Mouse (Mus musculus) kidney, embryonic 14.5 days (tissue): ENCODE data around the gene Mgst3. TPM values are rescaled to one million over a fixed set of nuclear protein-coding genes. Genes with fewer than 3 reads are reported as not detected.

Experiments
- ATAC-seq: fragments of 200-750 bp; cut with Nextera tagmentation; 2 replicates; pipeline ENCODE4 v1.8.0; 2017; ENCODE audit warnings: moderate number of reproducible peaks, mild to moderate bottlenecking, moderate TSS enrichment, moderate library complexity; ENCODE audit not compliant: low FRiP score, low TSS enrichment
- H3K27ac ChIP-seq: fragments of 300-500 bp; sonication (generic); 2 replicates; pipeline ENCODE4 v1.5.1; 2014; ENCODE audit warnings: low read depth, mild to moderate bottlenecking, low read length, moderate library complexity, mixed read lengths
- H3K27me3 ChIP-seq: fragments of 300-500 bp; sonication (generic); 2 replicates; pipeline ENCODE4 v1.6.1; 2014; ENCODE audit warnings: mild to moderate bottlenecking, low read length; ENCODE audit not compliant: control insufficient read depth, insufficient read depth
- H3K36me3 ChIP-seq: fragments of 300-500 bp; sonication (generic); 2 replicates; pipeline ENCODE4 v1.6.1; 2014; ENCODE audit warnings: low read length, mixed read lengths; ENCODE audit not compliant: control insufficient read depth, insufficient read depth
- H3K4me1 ChIP-seq: fragments of 300-500 bp; sonication (generic); 2 replicates; pipeline ENCODE4 v1.6.1; 2014; ENCODE audit warnings: low read length, mixed read lengths; ENCODE audit not compliant: control insufficient read depth, insufficient read depth
- H3K4me2 ChIP-seq: fragments of 300-500 bp; sonication (generic); replicated peaks from 2 replicates; pipeline ENCODE4 v1.6.1; 2014; ENCODE audit warnings: low read depth, mild to moderate bottlenecking, low read length
- H3K4me3 ChIP-seq: fragments of 300-500 bp; sonication (generic); 2 replicates; pipeline ENCODE4 v1.5.1; 2014; ENCODE audit warnings: mild to moderate bottlenecking, low read length
- H3K9ac ChIP-seq: fragments of 300-500 bp; sonication (generic); 2 replicates; pipeline ENCODE4 v1.6.1; 2014; ENCODE audit warnings: low read depth, mild to moderate bottlenecking, low read length, moderate library complexity
- H3K9me3 ChIP-seq: fragments of 300-500 bp; sonication (generic); 2 replicates; pipeline ENCODE4 v1.6.1; 2016; ENCODE audit warnings: low read length; ENCODE audit not compliant: control insufficient read depth
- WGBS: fragments of 180-500 bp; shearing (Covaris S2); extraction: QIAGEN DNeasy Blood & Tissue Kit; methylation state at CpG from one replicate; pipeline ENCODE4 v1.1.7; 2014; 5-methylcytosine and 5-hydroxymethylcytosine counted together
- polyA plus RNA-seq: library from polyadenylated mRNA; unstranded; fragments of >200 nt; fragmentation: Nextera tagmentation; extraction: Ambion mirVana; gene quantifications from 2 replicates; pipeline ENCODE4 v1.2.1, GENCODE M21; 2014

Gene Mgst3
- polyA plus RNA-seq, 1 experiment from 2014 or later = 41.6 TPM

- Histone ChIP-seq H3K4me2 (no peak overlapping the region; the same call in 1 of the 2 replicates), H3K9ac (no peak overlapping the region), H3K27ac (no peak overlapping the region), H3K9me3 (no peaks in the 10 kb centered on the region), H3K4me1 (no peaks in the 10 kb centered on the region), H3K4me3 (no peak overlapping the region), H3K36me3 (no peaks in the 10 kb centered on the region), H3K27me3 (0 out of 2 replicates have a peak, but pooled peaks cover 4% of the 10 kb centered on the region)
- ATAC-seq = no peak
- 94% methylated on average over 3 of the region's 3 CpGs for WGBS
These were observed 52.6 kb downstream of the Mgst3 start for GRCm38 (mm10) chr1:167340910-167341528.

GRCm38 (mm10) chr1:167340111-167340787, 53.4 kb downstream of the Mgst3 start:
- Histone ChIP-seq H3K4me1 (no peaks in the 10 kb centered on the region), H3K9me3 (no peaks in the 10 kb centered on the region), H3K36me3 (no peaks in the 10 kb centered on the region), H3K4me3 (peak overlapping the region; percentile 47), H3K9ac (peak overlapping the region; percentile 59), H3K27me3 (0 out of 2 replicates have a peak, but pooled peaks cover 4% of the 10 kb centered on the region), H3K27ac (no peak overlapping the region), H3K4me2 (peak overlapping the region; percentile 81)
- ATAC-seq = peak; percentile 73
- WGBS = 1% methylated on average over 47 of the region's 47 CpGs

- 68% methylated on average over 8 of the region's 9 CpGs for WGBS
- Histone ChIP-seq H3K27me3 (0 out of 2 replicates have a peak, but pooled peaks cover 4% of the 10 kb centered on the region), H3K4me2 (no peak overlapping the region), H3K9me3 (no peaks in the 10 kb centered on the region), H3K4me3 (no peak overlapping the region), H3K9ac (no peak overlapping the region), H3K36me3 (no peaks in the 10 kb centered on the region), H3K4me1 (no peaks in the 10 kb centered on the region), H3K27ac (no peak overlapping the region)
- ATAC-seq = no peak
These were observed 54.4 kb downstream of the Mgst3 start for GRCm38 (mm10) chr1:167339177-167339781.

GRCm38 (mm10) chr1:167337463-167338095, 56.1 kb downstream of the Mgst3 start:
- ATAC-seq = peak; percentile 26; the same call in 1 of the 2 replicates
- Histone ChIP-seq H3K36me3 (peaks cover 3% of the 10 kb centered on the region; the same call in 1 of the 2 replicates), H3K9ac (no peak overlapping the region), H3K4me1 (no peaks in the 10 kb centered on the region), H3K4me2 (no peak overlapping the region), H3K9me3 (no peaks in the 10 kb centered on the region), H3K27me3 (0 out of 2 replicates have a peak, but pooled peaks cover 4% of the 10 kb centered on the region), H3K27ac (no peak overlapping the region), H3K4me3 (no peak overlapping the region)
- 19% methylated on average over 12 of the region's 12 CpGs for WGBS

GRCm38 (mm10) chr1:167336398-167336797, 57.2 kb downstream of the Mgst3 start:
- Histone ChIP-seq H3K4me3 (no peak overlapping the region), H3K4me1 (no peaks in the 10 kb centered on the region), H3K9ac (no peak overlapping the region), H3K9me3 (no peaks in the 10 kb centered on the region), H3K27me3 (0 out of 2 replicates have a peak, but pooled peaks cover 4% of the 10 kb centered on the region), H3K36me3 (peaks cover 12% of the 10 kb centered on the region; the same call in 1 of the 2 replicates), H3K27ac (no peak overlapping the region), H3K4me2 (no peak overlapping the region)
- ATAC-seq = no peak
- WGBS = 85% methylated on average over 3 of the region's 3 CpGs

GRCm38 (mm10) chr1:167331106-167331505, 62.5 kb downstream of the Mgst3 start:
- Histone ChIP-seq H3K36me3 (peaks cover 40% of the 10 kb centered on the region), H3K4me2 (no peak overlapping the region), H3K9ac (no peak overlapping the region), H3K4me3 (no peak overlapping the region), H3K27ac (no peak overlapping the region), H3K4me1 (no peaks in the 10 kb centered on the region), H3K9me3 (no peaks in the 10 kb centered on the region), H3K27me3 (no peaks in the 10 kb centered on the region)
- no peak for ATAC-seq
- 94% methylated on average over 8 of the region's 8 CpGs for WGBS

GRCm38 (mm10) chr1:167328776-167329175, 64.9 kb downstream of the Mgst3 start:
- Histone ChIP-seq H3K4me3 (no peak overlapping the region), H3K4me1 (no peaks in the 10 kb centered on the region), H3K36me3 (peaks cover 48% of the 10 kb centered on the region), H3K9me3 (no peaks in the 10 kb centered on the region), H3K9ac (no peak overlapping the region), H3K27me3 (no peaks in the 10 kb centered on the region), H3K27ac (no peak overlapping the region), H3K4me2 (no peak overlapping the region)
- WGBS = 91% methylated on average over 6 of the region's 6 CpGs
- ATAC-seq = no peak
